In genomic region chr5:122158557-122159515, GRCm38 (mm10) we compare ENCODE assay signal across 8 mouse cellular contexts. TPM values are rescaled to one million over a fixed set of nuclear protein-coding genes. Genes with fewer than 3 reads are reported as not detected.
DNase-seq lines count a peak whose midpoint lies in the region; ATAC-seq and TF ChIP-seq lines count a peak whose summit lies in the region.

No protein-coding gene starts in this region.

- no peak for TF ChIP-seq POLR2A in bone marrow macrophage, adult 2 months (IDR thresholded peaks at IDR 0.05; ENCODE audit: borderline replicate concordance, low read depth, low read length)

- H3K27ac ChIP-seq in layer of hippocampus, adult 2 months: peak overlapping the region; percentile 92
- H3K27ac ChIP-seq in bone marrow macrophage, adult 2 months (ENCODE audit: insufficient read depth, low read depth, low read length): peak overlapping the region; percentile 64
- peak overlapping the region; percentile 82 for H3K27ac ChIP-seq in hindbrain, embryonic 11.5 days (ENCODE audit: low read depth, low read length)
- peak overlapping the region; percentile 81 for H3K27ac ChIP-seq in liver, embryonic 13.5 days
- H3K27ac ChIP-seq in neural tube, embryonic 13.5 days (replicated peaks): peak overlapping the region; percentile 92

- 3% methylated on average over 38 of the region's 42 CpGs for WGBS in hindbrain, embryonic 11.5 days
- WGBS in liver, embryonic 13.5 days (ENCODE audit: insufficient replicate concordance): 2% methylated on average over 42 of the region's 42 CpGs
- WGBS in neural tube, embryonic 13.5 days: 3% methylated on average over 42 of the region's 42 CpGs

- H3K36me3 ChIP-seq in hindbrain, embryonic 11.5 days (ENCODE audit: control insufficient read depth, insufficient read depth, low read length): 0 out of 2 replicates have a peak, but pooled peaks cover 2% of the 10 kb centered on the region
- H3K36me3 ChIP-seq in liver, embryonic 13.5 days: peaks cover 40% of the 10 kb centered on the region
- peaks cover 30% of the 10 kb centered on the region for H3K36me3 ChIP-seq in neural tube, embryonic 13.5 days

- ATAC-seq in hindbrain, embryonic 11.5 days (ENCODE audit: low FRiP score): peak; percentile 39; the same call in 1 of the 2 replicates
- peak; percentile 29; the same call in 1 of the 2 replicates for ATAC-seq in liver, embryonic 13.5 days (ENCODE audit: low read depth)
- ATAC-seq in neural tube, embryonic 13.5 days (ENCODE audit: low read depth): peak; percentile 64
- no peak for ATAC-seq in megakaryocyte progenitor cell, adult 5-6 weeks (replicated peaks; ENCODE audit: poor library complexity)

- peak overlapping the region; percentile 98 for H3K4me3 ChIP-seq in layer of hippocampus, adult 2 months
- H3K4me3 ChIP-seq in bone marrow macrophage, adult 2 months (ENCODE audit: insufficient read depth, low read length): peak overlapping the region; percentile 99
- peak overlapping the region; percentile 88 for H3K4me3 ChIP-seq in hindbrain, embryonic 11.5 days (ENCODE audit: low read depth, low read length)
- H3K4me3 ChIP-seq in liver, embryonic 13.5 days (replicated peaks): peak overlapping the region; percentile 95
- peak overlapping the region; percentile 79 for H3K4me3 ChIP-seq in neural tube, embryonic 13.5 days

- peak overlapping the region; percentile 83 for H3K4me2 ChIP-seq in hindbrain, embryonic 11.5 days (replicated peaks; ENCODE audit: low read depth, low read length)
- peak overlapping the region; percentile 91 for H3K4me2 ChIP-seq in liver, embryonic 13.5 days
- peak overlapping the region; percentile 89 for H3K4me2 ChIP-seq in neural tube, embryonic 13.5 days

- H3K4me1 ChIP-seq in bone marrow macrophage, adult 2 months (ENCODE audit: control insufficient read depth, insufficient read depth, low read length): peaks cover 50% of the 10 kb centered on the region
- peaks cover 13% of the 10 kb centered on the region; the same call in 1 of the 2 replicates for H3K4me1 ChIP-seq in hindbrain, embryonic 11.5 days (replicated peaks; ENCODE audit: control insufficient read depth, insufficient read depth, low read length)
- peaks cover 83% of the 10 kb centered on the region for H3K4me1 ChIP-seq in liver, embryonic 13.5 days (replicated peaks)
- peaks cover 60% of the 10 kb centered on the region for H3K4me1 ChIP-seq in neural tube, embryonic 13.5 days (replicated peaks)

- H3K9ac ChIP-seq in hindbrain, embryonic 11.5 days (ENCODE audit: low read depth, low read length): peak overlapping the region; percentile 93
- peak overlapping the region; percentile 97 for H3K9ac ChIP-seq in liver, embryonic 13.5 days
- H3K9ac ChIP-seq in neural tube, embryonic 13.5 days: peak overlapping the region; percentile 92

- H3K27me3 ChIP-seq in hindbrain, embryonic 11.5 days (ENCODE audit: control insufficient read depth, insufficient read depth, low read length): no peaks in the 10 kb centered on the region
- H3K27me3 ChIP-seq in liver, embryonic 13.5 days: no peaks in the 10 kb centered on the region
- no peaks in the 10 kb centered on the region for H3K27me3 ChIP-seq in neural tube, embryonic 13.5 days

- DNase-seq in layer of hippocampus, adult 2 months (ENCODE audit: low spot score in 2 of 2): no peak
- DNase-seq in layer of hippocampus, postnatal 14 days (ENCODE audit: low spot score in 2 of 2): no peak
- peak; percentile 50 for DNase-seq in hindbrain, embryonic 11.5 days (ENCODE audit: low spot score)
- peak; percentile 18 for DNase-seq in liver, embryonic 13.5 days
- no peak for DNase-seq in layer of hippocampus, postnatal 36 days

- no peaks in the 10 kb centered on the region for H3K9me3 ChIP-seq in hindbrain, embryonic 11.5 days (ENCODE audit: control insufficient read depth, low read length)
- H3K9me3 ChIP-seq in liver, embryonic 13.5 days (replicated peaks): no peaks in the 10 kb centered on the region
- no peaks in the 10 kb centered on the region for H3K9me3 ChIP-seq in neural tube, embryonic 13.5 days

- TF ChIP-seq CTCF in layer of hippocampus, adult 2 months (conservative IDR thresholded peaks at IDR 0.05): no peak
- no peak; the same call in 1 of the 2 replicates for TF ChIP-seq CTCF in bone marrow macrophage, adult 2 months (IDR thresholded peaks at IDR 0.05; ENCODE audit: low read depth, low read length)

RNA-seq across cellular contexts. Expression of gene Ppp1cc, which starts 0.8 kb away (rescaled TPM):
- 100 to 1,000 TPM; 223 to 228 TPM for total RNA-seq in layer of hippocampus, adult 2 months (2021)
- total RNA-seq in layer of hippocampus, postnatal 14 days (2021): 100 to 1,000 TPM; 198 to 200 TPM
- polyA plus RNA-seq in bone marrow macrophage, adult 2 months (2012; ENCODE audit: insufficient read depth, insufficient read length, missing spikeins): 308 and 336 TPM in 2 replicates
- polyA plus RNA-seq in hindbrain, embryonic 11.5 days (2014; fragmentation: Nextera tagmentation; extraction: Ambion mirVana): 293 and 305 TPM in 2 replicates
- 164 and 177 TPM in 2 replicates for polyA plus RNA-seq in liver, embryonic 13.5 days (2015; fragmentation: Nextera tagmentation; extraction: Ambion mirVana)
- polyA plus RNA-seq in neural tube, embryonic 13.5 days (2015; fragmentation: Nextera tagmentation; extraction: Ambion mirVana): 209 and 226 TPM in 2 replicates
- total RNA-seq in layer of hippocampus, postnatal 36 days (2021): 100 to 1,000 TPM; 223 to 225 TPM
- total RNA-seq in megakaryocyte progenitor cell, adult 5-6 weeks (2015): 431 and 436 TPM in 2 replicates
- total RNA-seq in megakaryocyte progenitor cell, adult 5-6 weeks (2017): 207 and 219 TPM in 2 replicates

RNA-seq across cellular contexts. Expression of gene Ccdc63, which starts 18.2 kb away (rescaled TPM):
- 1 to 10 TPM in 1 of 2 experiments, under 1 TPM in 1; 0.39 to 1.2 TPM for total RNA-seq in layer of hippocampus, adult 2 months (2021)
- total RNA-seq in layer of hippocampus, postnatal 14 days (2021): 1 to 10 TPM in 1 of 2 experiments, under 1 TPM in 1; 0.74 to 2.2 TPM
- 1.8 and 2.5 TPM in 2 replicates for polyA plus RNA-seq in bone marrow macrophage, adult 2 months (2012; ENCODE audit: insufficient read depth, insufficient read length, missing spikeins)
- not detected in 2 replicates for polyA plus RNA-seq in hindbrain, embryonic 11.5 days (2014; fragmentation: Nextera tagmentation; extraction: Ambion mirVana)
- 0.14 TPM in 1 of 2 replicates, not detected in the other for polyA plus RNA-seq in liver, embryonic 13.5 days (2015; fragmentation: Nextera tagmentation; extraction: Ambion mirVana)
- polyA plus RNA-seq in neural tube, embryonic 13.5 days (2015; fragmentation: Nextera tagmentation; extraction: Ambion mirVana): 0.46 and 0.69 TPM in 2 replicates
- total RNA-seq in layer of hippocampus, postnatal 36 days (2021): 1 to 10 TPM in 1 of 2 experiments, under 1 TPM in 1; 0.68 to 1.1 TPM
- 0.51 and 0.52 TPM in 2 replicates for total RNA-seq in megakaryocyte progenitor cell, adult 5-6 weeks (2015)
- 1.5 and 3.5 TPM in 2 replicates for total RNA-seq in megakaryocyte progenitor cell, adult 5-6 weeks (2017)

RNA-seq across cellular contexts. Expression of gene Hvcn1, which starts 47.8 kb away (rescaled TPM):
- 1 to 10 TPM; 2.6 to 3.0 TPM for total RNA-seq in layer of hippocampus, adult 2 months (2021)
- 1 to 10 TPM; 3.4 to 5.0 TPM for total RNA-seq in layer of hippocampus, postnatal 14 days (2021)
- 50.7 and 54.3 TPM in 2 replicates for polyA plus RNA-seq in bone marrow macrophage, adult 2 months (2012; ENCODE audit: insufficient read depth, insufficient read length, missing spikeins)
- 5.0 and 6.1 TPM in 2 replicates for polyA plus RNA-seq in hindbrain, embryonic 11.5 days (2014; fragmentation: Nextera tagmentation; extraction: Ambion mirVana)
- 1.4 and 2.1 TPM in 2 replicates for polyA plus RNA-seq in liver, embryonic 13.5 days (2015; fragmentation: Nextera tagmentation; extraction: Ambion mirVana)
- 2.1 and 2.2 TPM in 2 replicates for polyA plus RNA-seq in neural tube, embryonic 13.5 days (2015; fragmentation: Nextera tagmentation; extraction: Ambion mirVana)
- 1 to 10 TPM; 2.4 to 3.3 TPM for total RNA-seq in layer of hippocampus, postnatal 36 days (2021)
- total RNA-seq in megakaryocyte progenitor cell, adult 5-6 weeks (2015): 44.0 and 65.8 TPM in 2 replicates
- total RNA-seq in megakaryocyte progenitor cell, adult 5-6 weeks (2017): 56.6 and 72.3 TPM in 2 replicates

RNA-seq across cellular contexts. Expression of gene Myl2, which starts 58.1 kb away (rescaled TPM):
- total RNA-seq in layer of hippocampus, adult 2 months (2021): under 1 TPM in 1 of 2 experiments, not detected in 1; 0.88 TPM
- total RNA-seq in layer of hippocampus, postnatal 14 days (2021): 1 to 10 TPM; 1.6 TPM
- 3.6 TPM in 1 of 2 replicates, not detected in the other for polyA plus RNA-seq in bone marrow macrophage, adult 2 months (2012; ENCODE audit: insufficient read depth, insufficient read length, missing spikeins)
- 0.77 and 1.2 TPM in 2 replicates for polyA plus RNA-seq in hindbrain, embryonic 11.5 days (2014; fragmentation: Nextera tagmentation; extraction: Ambion mirVana)
- polyA plus RNA-seq in liver, embryonic 13.5 days (2015; fragmentation: Nextera tagmentation; extraction: Ambion mirVana): 0.70 and 11.9 TPM in 2 replicates
- polyA plus RNA-seq in neural tube, embryonic 13.5 days (2015; fragmentation: Nextera tagmentation; extraction: Ambion mirVana): 2.9 and 7.2 TPM in 2 replicates
- total RNA-seq in layer of hippocampus, postnatal 36 days (2021): 1 to 10 TPM; 1.0 to 1.1 TPM
- not detected in 2 replicates for total RNA-seq in megakaryocyte progenitor cell, adult 5-6 weeks (2015)
- not detected in 2 replicates for total RNA-seq in megakaryocyte progenitor cell, adult 5-6 weeks (2017)

Comparison
In these comparisons a context has a peak if more than half of its experiments do, and no peak if none do; other contexts are left out.
1. DNase-seq: peak in hindbrain, embryonic 11.5 days (single experiment) and liver, embryonic 13.5 days (single experiment); none in layer of hippocampus, adult 2 months (0 of 2), layer of hippocampus, postnatal 14 days (0 of 2) and layer of hippocampus, postnatal 36 days (0 of 2).
2. RNA of gene Hvcn1, which starts 47.8 kb away (total RNA-seq): 44.0 to 72.3 TPM in megakaryocyte progenitor cell, adult 5-6 weeks; 3.4 to 5.0 TPM in layer of hippocampus, postnatal 14 days, 2.4 to 3.3 TPM in layer of hippocampus, postnatal 36 days and 2.6 to 3.0 TPM in layer of hippocampus, adult 2 months; every median in the first group is over 4 times any median in the second.
3. Peak in every context shown above with its lines, with median percentiles within 50 percentile points of each other: H3K27ac ChIP-seq, H3K4me3 ChIP-seq, H3K4me2 ChIP-seq and H3K9ac ChIP-seq.